Mouse (Mus musculus): ENCODE results near the gene 2810006K23Rik. TPM values are rescaled to one million over a fixed set of nuclear protein-coding genes. Genes with fewer than 3 reads are reported as not detected.
"Not testable (repeated sequence)": the region's sequence is repeated elsewhere in the genome, so short reads cannot be mapped to it uniquely, and the experiment has no call there.

Gene 2810006K23Rik
- polyA plus RNA-seq, 1 experiment from 2014 or later = 18.5 TPM

- WGBS = 78% methylated on average over 2 of the region's 2 CpGs
- Histone ChIP-seq H3K27me3 (replicated peaks) (no peaks in the 10 kb centered on the region), H3K27ac (replicated peaks) (no peak overlapping the region), H3K4me2 (no peak overlapping the region), H3K9me3 (no peaks in the 10 kb centered on the region), H3K9ac (no peak overlapping the region), H3K4me1 (0 out of 2 replicates have a peak, but pooled peaks cover 3% of the 10 kb centered on the region), H3K36me3 (peaks cover 5% of the 10 kb centered on the region), H3K4me3 (no peak overlapping the region)
- no peak for ATAC-seq (ENCODE audit: extremely low read depth, insufficient number of reproducible peaks, low FRiP score, low TSS enrichment)
Observed at GRCm38 (mm10) chr5:124359641-124360040, 31.8 kb downstream of the 2810006K23Rik start.

- H3K9ac ChIP-seq; H3K27ac ChIP-seq (replicated peaks); H3K4me2 ChIP-seq; ATAC-seq (ENCODE audit: extremely low read depth, insufficient number of reproducible peaks, low FRiP score, low TSS enrichment); H3K4me1 ChIP-seq; H3K27me3 ChIP-seq (replicated peaks); H3K4me3 ChIP-seq; H3K9me3 ChIP-seq: not testable (repeated sequence)
- H3K36me3 ChIP-seq = peaks cover 14% of the 10 kb centered on the region
- 86% methylated on average over 5 of the region's 5 CpGs for WGBS
Observed at GRCm38 (mm10) chr5:124362982-124363381, 35.1 kb downstream of the 2810006K23Rik start, which contains the start of gene Cdk2ap1. Cdk2ap1 (minus strand) TSS chr5:124363082.

- no peak overlapping the region for H3K27ac ChIP-seq (replicated peaks)
- H3K4me1 ChIP-seq = no peaks in the 10 kb centered on the region
- WGBS = 85% methylated on average over 6 of the region's 6 CpGs
- H3K4me2 ChIP-seq = no peak overlapping the region
- no peak for ATAC-seq (ENCODE audit: extremely low read depth, insufficient number of reproducible peaks, low FRiP score, low TSS enrichment)
- H3K27me3 ChIP-seq (replicated peaks) = no peaks in the 10 kb centered on the region
- H3K9ac ChIP-seq = no peak overlapping the region
- H3K36me3 ChIP-seq = peaks cover 25% of the 10 kb centered on the region
- H3K4me3 ChIP-seq = no peak overlapping the region
- no peaks in the 10 kb centered on the region for H3K9me3 ChIP-seq
Observed at GRCm38 (mm10) chr5:124364173-124364918, 36.5 kb downstream of the 2810006K23Rik start.

- 83% methylated on average over 2 of the region's 2 CpGs for WGBS
- H3K36me3 ChIP-seq = peaks cover 39% of the 10 kb centered on the region
- no peak overlapping the region for H3K4me3 ChIP-seq
- H3K9me3 ChIP-seq = no peaks in the 10 kb centered on the region
- H3K4me2 ChIP-seq = no peak overlapping the region
- no peak overlapping the region for H3K27ac ChIP-seq (replicated peaks)
- no peaks in the 10 kb centered on the region for H3K4me1 ChIP-seq
- no peak overlapping the region for H3K9ac ChIP-seq
- ATAC-seq (ENCODE audit: extremely low read depth, insufficient number of reproducible peaks, low FRiP score, low TSS enrichment) = no peak
- no peaks in the 10 kb centered on the region for H3K27me3 ChIP-seq (replicated peaks)
Observed at GRCm38 (mm10) chr5:124365754-124366153, 37.9 kb downstream of the 2810006K23Rik start.

DNA sequence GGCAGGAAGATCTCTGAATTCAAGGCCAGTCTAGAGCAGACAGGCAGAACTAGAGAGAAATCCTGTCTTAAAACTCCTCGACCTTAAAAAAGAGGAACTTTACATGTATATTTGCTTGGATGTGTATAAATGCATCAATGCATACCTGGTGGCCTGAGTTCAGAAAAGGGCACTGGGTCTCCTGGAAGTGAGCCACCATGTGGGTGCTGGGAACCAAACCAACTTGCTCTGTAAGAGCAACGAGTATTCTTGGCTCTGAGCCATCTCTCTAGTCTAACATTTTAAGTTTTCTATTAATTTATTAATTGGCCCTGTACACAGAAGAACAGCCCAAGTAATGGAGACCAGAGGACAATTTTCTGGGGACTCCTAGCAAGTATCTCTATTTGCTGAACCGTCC is 38.8 kb downstream of the 2810006K23Rik start:
- no peaks in the 10 kb centered on the region for H3K27me3 ChIP-seq (replicated peaks)
- no peaks in the 10 kb centered on the region for H3K9me3 ChIP-seq
- no peaks in the 10 kb centered on the region for H3K4me1 ChIP-seq
- WGBS = 73% methylated on average over 3 of the region's 3 CpGs
- H3K27ac ChIP-seq (replicated peaks) = no peak overlapping the region
- H3K4me3 ChIP-seq = no peak overlapping the region
- H3K36me3 ChIP-seq = peaks cover 48% of the 10 kb centered on the region
- H3K9ac ChIP-seq = no peak overlapping the region
- ATAC-seq (ENCODE audit: extremely low read depth, insufficient number of reproducible peaks, low FRiP score, low TSS enrichment) = no peak
- H3K4me2 ChIP-seq = no peak overlapping the region

GRCm38 (mm10) chr5:124374298-124374697 is 46.4 kb downstream of the 2810006K23Rik start:
- no peaks in the 10 kb centered on the region for H3K27me3 ChIP-seq (replicated peaks)
- H3K27ac ChIP-seq (replicated peaks) = no peak overlapping the region
- no peaks in the 10 kb centered on the region for H3K9me3 ChIP-seq
- peaks cover 95% of the 10 kb centered on the region for H3K36me3 ChIP-seq
- no peak overlapping the region for H3K4me2 ChIP-seq
- no peak for ATAC-seq (ENCODE audit: extremely low read depth, insufficient number of reproducible peaks, low FRiP score, low TSS enrichment)
- WGBS = 93% methylated on average over 7 of the region's 7 CpGs
- H3K4me3 ChIP-seq = no peak overlapping the region
- H3K9ac ChIP-seq = no peak overlapping the region
- no peaks in the 10 kb centered on the region for H3K4me1 ChIP-seq

DNA sequence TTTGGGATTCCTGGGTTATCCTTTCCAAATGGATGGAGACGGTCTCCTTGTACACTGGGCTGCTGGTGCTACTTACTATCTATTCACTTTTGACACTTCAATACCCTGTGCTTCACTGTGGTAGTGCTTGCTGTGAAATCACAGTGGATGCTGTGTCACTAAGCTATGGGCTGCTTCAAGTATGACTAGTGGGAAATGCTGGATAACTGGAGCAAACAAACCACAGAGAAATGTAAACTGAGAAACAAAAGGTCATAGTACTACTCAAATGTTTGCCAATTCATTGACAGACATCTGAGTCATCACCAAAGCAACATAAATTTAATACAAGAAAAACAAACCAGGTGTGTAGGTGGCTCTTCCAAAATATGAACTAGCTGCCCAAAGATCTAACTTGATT is 48.5 kb downstream of the 2810006K23Rik start:
- Histone ChIP-seq H3K9ac (no peak overlapping the region), H3K4me3 (no peak overlapping the region), H3K27me3 (replicated peaks) (no peaks in the 10 kb centered on the region), H3K36me3 (peaks cover 95% of the 10 kb centered on the region), H3K27ac (replicated peaks) (no peak overlapping the region), H3K4me2 (no peak overlapping the region), H3K4me1 (no peaks in the 10 kb centered on the region), H3K9me3 (no peaks in the 10 kb centered on the region)
- 87% methylated on average over 1 of the region's 1 CpGs for WGBS
- ATAC-seq (ENCODE audit: extremely low read depth, insufficient number of reproducible peaks, low FRiP score, low TSS enrichment) = no peak

DNA sequence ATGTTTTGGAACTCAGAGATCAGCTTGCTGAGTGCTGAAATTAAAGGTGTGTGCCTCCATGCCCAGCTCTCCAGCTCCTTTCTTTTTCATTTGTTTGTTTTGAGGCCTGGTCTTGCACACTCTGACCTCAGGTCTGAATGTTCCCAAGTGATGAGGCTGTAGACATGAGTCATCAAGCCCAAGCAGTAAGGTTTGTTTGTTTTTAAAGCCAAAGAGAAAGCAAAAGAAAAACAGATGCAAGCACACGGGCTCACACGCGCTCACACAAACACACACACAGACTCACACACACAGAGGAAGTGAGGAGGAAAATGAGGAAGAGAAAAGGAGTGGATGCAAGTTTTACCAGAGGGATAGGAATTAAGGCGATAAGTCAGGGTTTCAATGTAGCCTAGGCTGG is 49.3 kb downstream of the 2810006K23Rik start:
- H3K36me3 ChIP-seq = peaks cover 95% of the 10 kb centered on the region
- whole genome bisulfite sequencing = 88% methylated on average over 4 of the region's 4 CpGs
- no peaks in the 10 kb centered on the region for H3K9me3 ChIP-seq
- H3K27me3 ChIP-seq (replicated peaks) = no peaks in the 10 kb centered on the region
- H3K4me2 ChIP-seq = no peak overlapping the region
- H3K4me3 ChIP-seq = no peak overlapping the region
- H3K4me1 ChIP-seq = no peaks in the 10 kb centered on the region
- ATAC-seq (ENCODE audit: extremely low read depth, insufficient number of reproducible peaks, low FRiP score, low TSS enrichment) = no peak
- no peak overlapping the region for H3K9ac ChIP-seq
- no peak overlapping the region for H3K27ac ChIP-seq (replicated peaks)

GRCm38 (mm10) chr5:124380121-124380520 is 52.2 kb downstream of the 2810006K23Rik start:
- Histone ChIP-seq H3K27me3 (replicated peaks) (no peaks in the 10 kb centered on the region), H3K9me3 (no peaks in the 10 kb centered on the region), H3K4me1 (no peaks in the 10 kb centered on the region), H3K27ac (replicated peaks) (no peak overlapping the region), H3K4me3 (no peak overlapping the region), H3K36me3 (peaks cover 96% of the 10 kb centered on the region), H3K9ac (no peak overlapping the region), H3K4me2 (no peak overlapping the region)
- 84% methylated on average over 1 of the region's 1 CpGs for WGBS
- no peak for ATAC-seq (ENCODE audit: extremely low read depth, insufficient number of reproducible peaks, low FRiP score, low TSS enrichment)

- H3K36me3 ChIP-seq = peaks cover 94% of the 10 kb centered on the region
- no peak overlapping the region for H3K4me3 ChIP-seq
- no peak overlapping the region for H3K4me2 ChIP-seq
- H3K27me3 ChIP-seq (replicated peaks) = no peaks in the 10 kb centered on the region
- no peak for ATAC-seq (ENCODE audit: extremely low read depth, insufficient number of reproducible peaks, low FRiP score, low TSS enrichment)
- H3K9ac ChIP-seq = no peak overlapping the region
- H3K9me3 ChIP-seq = no peaks in the 10 kb centered on the region
- 82% methylated on average over 5 of the region's 5 CpGs for WGBS
- no peaks in the 10 kb centered on the region for H3K4me1 ChIP-seq
- no peak overlapping the region for H3K27ac ChIP-seq (replicated peaks)
Observed at GRCm38 (mm10) chr5:124387932-124388331, 60.0 kb downstream of the 2810006K23Rik start.
